10 mouse cellular contexts compared by ENCODE assay signal in genomic region chr9:42187371-42188228, GRCm38 (mm10).
DNase-seq lines count a peak whose midpoint lies in the region; ATAC-seq lines count a peak whose summit lies in the region.
"Had no signal": no experiment of that assay in that cellular context is flagged by ENCODE, and none has a peak within 500 bp of the region (broad histone marks: within the 10 kb centered on the region; RNA-seq: fewer than 3 reads in every experiment).

No protein-coding gene starts in this region.

- H3K36me3 ChIP-seq in heart, embryonic 12.5 days, result no peaks in the 10 kb centered on the region

- H3K4me2 ChIP-seq in heart, embryonic 12.5 days, result no peak overlapping the region

- no peak for ATAC-seq in heart, embryonic 12.5 days (ENCODE audit: insufficient number of reproducible peaks, low FRiP score)

- H3K27ac ChIP-seq in heart, embryonic 12.5 days (ENCODE audit: poor library complexity, severe bottlenecking), result no peak overlapping the region
- H3K27ac ChIP-seq: macrophage had no signal

- peaks cover 14% of the 10 kb centered on the region; the same call in 1 of the 2 replicates for H3K4me1 ChIP-seq in heart, embryonic 12.5 days (replicated peaks)

- WGBS in heart, embryonic 12.5 days, result 65% methylated on average over 6 of the region's 6 CpGs

- intact Hi-C loops in heart, postnatal 10 days (cut with DNase I), result no loop called here
- intact Hi-C loops in left cerebral cortex, postnatal 10 days (cut with DNase I), result no loop called here

- H3K9ac ChIP-seq in heart, embryonic 12.5 days, result no peak overlapping the region

- no peaks in the 10 kb centered on the region for H3K9me3 ChIP-seq in heart, embryonic 12.5 days (replicated peaks)

- peak; percentile 56 to 63 for DNase-seq in heart, adult 18-20 months
- DNase-seq in cerebellum, adult 8-10 months, result peak; percentile 71
- peak; percentile 76 to 84 for DNase-seq in heart, postnatal 10 days
- DNase-seq in left cerebral cortex, postnatal 10 days (ENCODE audit: extremely low spot score in 1 of 2, low spot score in 2 of 2), result peak; percentile 68 to 83
- peak; percentile 69 for DNase-seq in skeletal muscle tissue, adult 2 months (ENCODE audit: low read depth, low spot score)
- no peak for DNase-seq in embryo, embryonic 10 days (ENCODE audit: low spot score)
- DNase-seq in adrenal gland, postnatal 36 days, result no peak

- H3K27me3 ChIP-seq in heart, embryonic 12.5 days (replicated peaks), result no peaks in the 10 kb centered on the region
- H3K27me3 ChIP-seq: CH12.LX had no signal

- no peak overlapping the region for H3K4me3 ChIP-seq in heart, embryonic 12.5 days

Comparison
In these comparisons a context has a peak if more than half of its experiments do, and no peak if none do; other contexts are left out.
1. DNase-seq: peak in heart, adult 18-20 months (2 of 2), cerebellum, adult 8-10 months (single experiment), heart, postnatal 10 days (2 of 2), left cerebral cortex, postnatal 10 days (2 of 2) and skeletal muscle tissue, adult 2 months (single experiment); none in embryo, embryonic 10 days (single experiment) and adrenal gland, postnatal 36 days (0 of 2).